Comparison of ENCODE assay signal across 11 mouse cellular contexts in genomic region chr4:134784701-134785100, GRCm38 (mm10). TPM values are rescaled to one million over a fixed set of nuclear protein-coding genes. Genes with fewer than 3 reads are reported as not detected.
DNase-seq lines count a peak whose midpoint lies in the region; ATAC-seq and TF ChIP-seq lines count a peak whose summit lies in the region.
"Had no signal": no experiment of that assay in that cellular context is flagged by ENCODE, and none has a peak within 500 bp of the region (broad histone marks: within the 10 kb centered on the region; RNA-seq: fewer than 3 reads in every experiment).

No protein-coding gene starts in this region.

- DNase-seq in kidney, postnatal 0 days (ENCODE audit: low spot score), result peak; percentile 69
- DNase-seq in kidney, postnatal 14 days, result no peak
- DNase-seq in A20 (ENCODE audit: low read depth, low spot score) (peak; percentile 57), ES-CJ7 (ENCODE audit: low read depth, low spot score) (peak; percentile 82)
- DNase-seq in limb, embryonic 11.5 days (ENCODE audit: low spot score), result peak; percentile 75
- DNase-seq in right cerebral cortex, postnatal 25 days, result no peak
- no peak for DNase-seq in frontal cortex, postnatal 14 days (ENCODE audit: low spot score in 2 of 2)
- DNase-seq in frontal cortex, postnatal 25 days (ENCODE audit: low spot score in 2 of 2), result no peak
- DNase-seq: cerebellum, adult 8-10 months; right cerebral cortex, postnatal 14 days had no signal

- no peaks in the 10 kb centered on the region for H3K36me3 ChIP-seq in kidney, postnatal 0 days (ENCODE audit: insufficient read depth, low read length)
- H3K36me3 ChIP-seq in limb, embryonic 11.5 days (ENCODE audit: control insufficient read depth, insufficient read depth, low read length), result no peaks in the 10 kb centered on the region
- H3K36me3 ChIP-seq: heart, embryonic 15.5 days had no signal

- no peak for ATAC-seq in kidney, postnatal 0 days (replicated peaks; ENCODE audit: low FRiP score, low read depth)
- ATAC-seq in limb, embryonic 11.5 days (ENCODE audit: insufficient number of reproducible peaks, low FRiP score, low TSS enrichment, low read depth), result no peak

- no peak overlapping the region for H3K4me3 ChIP-seq in kidney, postnatal 0 days (replicated peaks; ENCODE audit: low read depth, low read length)
- no peak overlapping the region for H3K4me3 ChIP-seq in limb, embryonic 11.5 days (ENCODE audit: low read depth, low read length)
- H3K4me3 ChIP-seq: heart, embryonic 15.5 days had no signal

- no peaks in the 10 kb centered on the region for H3K9me3 ChIP-seq in kidney, postnatal 0 days (replicated peaks; ENCODE audit: low read length)
- no peaks in the 10 kb centered on the region for H3K9me3 ChIP-seq in limb, embryonic 11.5 days (ENCODE audit: control insufficient read depth, low read length)
- H3K9me3 ChIP-seq: heart, embryonic 15.5 days had no signal

- peak; percentile 69 for TF ChIP-seq CTCF in kidney, postnatal 0 days (IDR thresholded peaks at IDR 0.05; ENCODE audit: low read depth)

- H3K9ac ChIP-seq in kidney, postnatal 0 days (ENCODE audit: low read depth, low read length), result no peak overlapping the region
- no peak overlapping the region for H3K9ac ChIP-seq in limb, embryonic 11.5 days (ENCODE audit: low read length)
- H3K9ac ChIP-seq: heart, embryonic 15.5 days had no signal

- H3K27ac ChIP-seq in kidney, postnatal 0 days, result no peak overlapping the region
- H3K27ac ChIP-seq in limb, embryonic 11.5 days (replicated peaks; ENCODE audit: low read depth, low read length), result no peak overlapping the region
- H3K27ac ChIP-seq: heart, embryonic 15.5 days had no signal

- H3K4me2 ChIP-seq in kidney, postnatal 0 days (ENCODE audit: low read length), result no peak overlapping the region
- H3K4me2 ChIP-seq in limb, embryonic 11.5 days (ENCODE audit: low read depth, severe bottlenecking), result no peak overlapping the region
- H3K4me2 ChIP-seq: heart, embryonic 15.5 days had no signal

- H3K4me1 ChIP-seq in kidney, postnatal 0 days (replicated peaks; ENCODE audit: insufficient read depth, low read length), result no peaks in the 10 kb centered on the region
- H3K4me1 ChIP-seq in limb, embryonic 11.5 days (ENCODE audit: control insufficient read depth, insufficient read depth, low read length), result peaks cover 6% of the 10 kb centered on the region
- H3K4me1 ChIP-seq: heart, embryonic 15.5 days had no signal

- no peaks in the 10 kb centered on the region for H3K27me3 ChIP-seq in kidney, postnatal 0 days (ENCODE audit: insufficient read depth, low read length)
- no peaks in the 10 kb centered on the region for H3K27me3 ChIP-seq in limb, embryonic 11.5 days (ENCODE audit: control insufficient read depth, insufficient read depth, low read length)
- H3K27me3 ChIP-seq: heart, embryonic 15.5 days had no signal

- WGBS in kidney, postnatal 0 days, result 67% methylated on average over 5 of the region's 5 CpGs
- 45% methylated on average over 5 of the region's 5 CpGs for WGBS in limb, embryonic 11.5 days

RNA-seq across cellular contexts. Expression of gene Ldlrap1, which starts 16.9 kb away (rescaled TPM):
- polyA plus RNA-seq in kidney, postnatal 0 days (2015; fragmentation: Nextera tagmentation; extraction: Ambion mirVana), result 21.2 and 21.3 TPM in 2 replicates
- 14.5 and 16.8 TPM in 2 replicates for polyA plus RNA-seq in limb, embryonic 11.5 days (2014; fragmentation: Nextera tagmentation; extraction: Ambion mirVana)

Comparison
In these comparisons a context has a peak if more than half of its experiments do, and no peak if none do; other contexts are left out.
1. DNase-seq: peak in kidney, postnatal 0 days (single experiment), A20 (single experiment), ES-CJ7 (single experiment) and limb, embryonic 11.5 days (single experiment); none in kidney, postnatal 14 days (single experiment), right cerebral cortex, postnatal 25 days (single experiment), frontal cortex, postnatal 14 days (0 of 2) and frontal cortex, postnatal 25 days (0 of 2).